Mouse (Mus musculus): ENCODE results near the gene Olfr1264.

Olfr1264 gene

GRCm38 (mm10) chr2:90025477-90025876 lies at the start of gene Olfr1264:
Gene Olfr1264, minus strand, starts transcription at chr2:90025577.
- no peak for DNase-seq

- no peak for DNase-seq
Measured at GRCm38 (mm10) chr2:90070065-90070464, 44.7 kb upstream of the Olfr1264 start.

GRCm38 (mm10) chr2:90063494-90063893 lies 38.1 kb upstream of the Olfr1264 start, which contains the start of gene Olfr140:
Gene Olfr140, minus strand, starts transcription at chr2:90063594.
- no peak for DNase-seq

GRCm38 (mm10) chr2:90035037-90035436 lies 9.7 kb upstream of the Olfr1264 start, which contains the start of gene Olfr1265:
Gene Olfr1265, plus strand, starts transcription at chr2:90035337.
- no peak for DNase-seq

- no peak for DNase-seq
Measured at GRCm38 (mm10) chr2:90011831-90012230, 13.5 kb downstream of the Olfr1264 start, which contains the start of gene Olfr1263. Gene Olfr1263, plus strand, starts transcription at chr2:90012131.

GRCm38 (mm10) chr2:89999845-90000244 lies 25.5 kb downstream of the Olfr1264 start, which contains the start of gene Olfr1262:
Gene Olfr1262, plus strand, starts transcription at chr2:90000145.
- DNase-seq, result no peak

GRCm38 (mm10) chr2:89990921-89991320 lies 34.5 kb downstream of the Olfr1264 start, which contains the start of gene Olfr1261:
Gene Olfr1261, plus strand, starts transcription at chr2:89991221.
- no peak for DNase-seq

GRCm38 (mm10) chr2:89977709-89978108 lies 47.7 kb downstream of the Olfr1264 start:
- DNase-seq, result no peak

GRCm38 (mm10) chr2:89974184-89974583 lies 51.2 kb downstream of the Olfr1264 start, which contains the start of gene Olfr1260:
Gene Olfr1260, plus strand, starts transcription at chr2:89974340.
- no peak for DNase-seq
